Mouse (Mus musculus): ENCODE results near the gene Tmem86a. TPM values are rescaled to one million over a fixed set of nuclear protein-coding genes. Genes with fewer than 3 reads are reported as not detected.

Tmem86a gene
- polyA plus RNA-seq, 1 experiment from 2014 or later, result 24.1 TPM

DNA sequence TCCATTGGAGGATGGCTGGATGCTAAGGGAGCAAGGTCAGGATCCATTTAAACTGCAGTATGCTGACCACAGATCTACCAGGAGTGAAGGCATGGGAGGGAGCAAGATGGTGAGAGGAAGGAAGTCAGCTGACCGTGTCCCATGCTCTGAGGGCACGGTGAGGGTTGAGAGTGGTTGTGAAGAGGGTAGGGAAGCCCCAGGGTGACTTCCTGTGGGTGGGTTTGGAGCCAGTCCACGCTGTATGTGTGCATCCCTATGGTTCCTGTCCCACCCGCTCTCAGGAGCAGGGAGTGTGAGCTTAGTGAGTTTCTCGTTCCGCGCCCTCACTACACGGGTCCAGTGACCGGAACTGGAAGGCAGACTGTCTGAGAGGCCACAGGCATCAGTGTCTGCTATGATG lies 5.3 kb downstream of the Tmem86a start:
- no peak for DNase-seq (ENCODE audit: low spot score)
- Histone ChIP-seq H3K4me1 (ENCODE audit: control insufficient read depth, insufficient read depth, low read length) (peaks cover 11% of the 10 kb centered on the region), H3K27me3 (replicated peaks; ENCODE audit: control insufficient read depth, insufficient read depth, low read length) (no peaks in the 10 kb centered on the region), H3K9ac (ENCODE audit: low read length) (no peak overlapping the region), H3K4me2 (ENCODE audit: low read length) (no peak overlapping the region), H3K36me3 (ENCODE audit: control insufficient read depth, insufficient read depth, low read length) (peaks cover 8% of the 10 kb centered on the region; the same call in 1 of the 2 replicates), H3K4me3 (ENCODE audit: low read depth, low read length) (no peak overlapping the region), H3K27ac (ENCODE audit: low read depth, low read length) (no peak overlapping the region), H3K9me3 (replicated peaks; ENCODE audit: control insufficient read depth, low read length) (no peaks in the 10 kb centered on the region)
- WGBS, result 82% methylated on average over 9 of the region's 9 CpGs
- ATAC-seq, result no peak

DNA sequence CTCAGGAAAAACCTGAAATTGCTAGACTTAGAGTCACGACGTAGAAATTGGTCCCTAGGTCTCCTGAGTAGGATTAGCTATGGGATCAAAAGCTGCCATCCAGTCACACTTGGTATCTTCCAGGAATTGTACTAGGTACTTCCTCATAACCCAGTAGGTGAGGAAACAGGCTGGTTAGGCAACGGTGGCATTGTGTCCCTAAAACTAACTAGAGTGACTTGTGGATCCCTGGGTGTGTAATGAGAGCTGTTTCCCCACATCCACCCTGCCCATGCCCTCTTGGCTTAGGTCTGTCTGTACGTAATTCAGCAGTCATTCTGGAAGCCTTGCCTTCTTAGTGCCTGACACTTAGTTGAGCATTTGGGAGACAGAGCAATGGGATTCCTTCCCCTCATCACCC lies 5.9 kb downstream of the Tmem86a start:
- no peak for DNase-seq (ENCODE audit: low spot score)
- Histone ChIP-seq H3K4me3 (ENCODE audit: low read depth, low read length) (no peak overlapping the region), H3K9me3 (replicated peaks; ENCODE audit: control insufficient read depth, low read length) (no peaks in the 10 kb centered on the region), H3K4me2 (ENCODE audit: low read length) (no peak overlapping the region), H3K27ac (ENCODE audit: low read depth, low read length) (no peak overlapping the region), H3K4me1 (ENCODE audit: control insufficient read depth, insufficient read depth, low read length) (peaks cover 8% of the 10 kb centered on the region), H3K36me3 (ENCODE audit: control insufficient read depth, insufficient read depth, low read length) (peaks cover 8% of the 10 kb centered on the region; the same call in 1 of the 2 replicates), H3K27me3 (replicated peaks; ENCODE audit: control insufficient read depth, insufficient read depth, low read length) (no peaks in the 10 kb centered on the region), H3K9ac (ENCODE audit: low read length) (no peak overlapping the region)
- 89% methylated on average over 4 of the region's 4 CpGs for WGBS
- no peak for ATAC-seq

DNA sequence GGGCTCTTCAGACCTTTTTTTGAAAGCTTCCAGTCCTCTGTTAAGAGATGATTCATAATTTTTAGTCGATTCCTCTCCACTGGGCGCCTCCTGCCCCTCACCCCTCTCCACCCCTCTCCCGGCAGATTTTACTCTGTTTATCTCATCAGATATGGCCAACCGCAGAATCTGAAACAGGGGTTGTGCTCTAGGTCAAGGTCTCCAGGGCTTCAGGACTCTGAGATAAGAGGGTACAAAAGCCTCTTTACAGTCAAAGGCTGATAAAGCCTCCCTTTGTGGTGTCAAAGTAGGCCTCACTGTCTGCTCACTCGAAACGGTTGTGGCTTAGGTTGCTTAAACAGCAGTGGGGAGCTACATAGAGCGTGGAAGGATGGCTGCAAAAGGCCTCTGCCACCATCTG lies 8.9 kb downstream of the Tmem86a start:
- Histone ChIP-seq H3K4me3 (ENCODE audit: low read depth, low read length) (no peak overlapping the region), H3K4me1 (ENCODE audit: control insufficient read depth, insufficient read depth, low read length) (no peaks in the 10 kb centered on the region), H3K27ac (ENCODE audit: low read depth, low read length) (no peak overlapping the region), H3K27me3 (replicated peaks; ENCODE audit: control insufficient read depth, insufficient read depth, low read length) (no peaks in the 10 kb centered on the region), H3K36me3 (ENCODE audit: control insufficient read depth, insufficient read depth, low read length) (0 out of 2 replicates have a peak, but pooled peaks cover under 1% of the 10 kb centered on the region), H3K9me3 (replicated peaks; ENCODE audit: control insufficient read depth, low read length) (no peaks in the 10 kb centered on the region), H3K4me2 (ENCODE audit: low read length) (no peak overlapping the region), H3K9ac (ENCODE audit: low read length) (no peak overlapping the region)
- WGBS, result 85% methylated on average over 7 of the region's 7 CpGs
- ATAC-seq, result no peak
- DNase-seq (ENCODE audit: low spot score), result no peak

DNA sequence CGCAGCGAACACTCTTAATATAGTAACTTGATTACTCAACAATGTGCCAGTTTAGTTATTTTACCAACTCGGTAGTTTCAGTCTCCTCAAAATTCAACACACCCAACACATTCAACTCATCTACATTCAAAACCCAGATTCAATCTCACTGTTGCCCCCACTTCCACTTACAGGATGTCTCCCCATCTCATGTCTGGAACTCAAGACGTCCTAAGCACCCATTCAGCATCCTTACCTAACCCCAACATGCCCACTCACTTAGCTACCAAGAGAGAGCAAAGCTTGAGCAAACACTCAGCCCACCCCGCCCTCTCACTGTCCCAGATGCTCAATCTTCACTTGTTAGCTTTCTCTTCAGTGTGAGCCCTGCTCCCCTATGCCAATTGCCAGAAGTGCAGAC lies 11.2 kb downstream of the Tmem86a start:
- no peaks in the 10 kb centered on the region for H3K9me3 ChIP-seq (replicated peaks; ENCODE audit: control insufficient read depth, low read length)
- no peak overlapping the region for H3K4me3 ChIP-seq (ENCODE audit: low read depth, low read length)
- H3K4me1 ChIP-seq (ENCODE audit: control insufficient read depth, insufficient read depth, low read length), result no peaks in the 10 kb centered on the region
- H3K9ac ChIP-seq (ENCODE audit: low read length), result no peak overlapping the region
- WGBS, result 90% methylated on average over 5 of the region's 5 CpGs
- H3K4me2 ChIP-seq (ENCODE audit: low read length), result no peak overlapping the region
- H3K27ac ChIP-seq (ENCODE audit: low read depth, low read length), result no peak overlapping the region
- no peaks in the 10 kb centered on the region for H3K36me3 ChIP-seq (ENCODE audit: control insufficient read depth, insufficient read depth, low read length)
- DNase-seq (ENCODE audit: low spot score), result no peak
- no peak for ATAC-seq
- H3K27me3 ChIP-seq (replicated peaks; ENCODE audit: control insufficient read depth, insufficient read depth, low read length), result no peaks in the 10 kb centered on the region

DNA sequence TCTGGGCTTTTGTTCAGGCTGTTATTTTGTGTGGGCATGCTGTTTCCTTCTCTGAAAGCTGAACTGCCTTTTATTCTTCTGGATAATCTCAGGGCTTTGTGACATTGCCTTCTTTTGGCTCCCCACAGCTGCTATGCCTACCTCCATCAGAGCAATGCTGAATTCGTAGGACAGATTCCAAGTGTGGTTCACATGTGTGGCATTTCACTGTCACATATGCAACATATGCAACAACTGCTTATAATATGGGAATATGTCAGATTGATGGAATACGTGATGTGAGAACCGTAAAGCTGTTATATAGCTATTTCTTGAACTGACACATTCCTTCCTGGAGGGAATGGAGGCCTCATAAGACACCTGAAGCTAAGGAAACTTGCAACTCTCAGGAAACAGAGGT lies 16.5 kb downstream of the Tmem86a start:
- H3K36me3 ChIP-seq (ENCODE audit: control insufficient read depth, insufficient read depth, low read length), result no peaks in the 10 kb centered on the region
- H3K4me1 ChIP-seq (ENCODE audit: control insufficient read depth, insufficient read depth, low read length), result no peaks in the 10 kb centered on the region
- no peaks in the 10 kb centered on the region for H3K9me3 ChIP-seq (replicated peaks; ENCODE audit: control insufficient read depth, low read length)
- no peak overlapping the region for H3K9ac ChIP-seq (ENCODE audit: low read length)
- ATAC-seq, result no peak
- H3K27me3 ChIP-seq (replicated peaks; ENCODE audit: control insufficient read depth, insufficient read depth, low read length), result no peaks in the 10 kb centered on the region
- no peak overlapping the region for H3K27ac ChIP-seq (ENCODE audit: low read depth, low read length)
- DNase-seq (ENCODE audit: low spot score), result no peak
- 77% methylated on average over 3 of the region's 3 CpGs for WGBS
- H3K4me2 ChIP-seq (ENCODE audit: low read length), result no peak overlapping the region
- no peak overlapping the region for H3K4me3 ChIP-seq (ENCODE audit: low read depth, low read length)

DNA sequence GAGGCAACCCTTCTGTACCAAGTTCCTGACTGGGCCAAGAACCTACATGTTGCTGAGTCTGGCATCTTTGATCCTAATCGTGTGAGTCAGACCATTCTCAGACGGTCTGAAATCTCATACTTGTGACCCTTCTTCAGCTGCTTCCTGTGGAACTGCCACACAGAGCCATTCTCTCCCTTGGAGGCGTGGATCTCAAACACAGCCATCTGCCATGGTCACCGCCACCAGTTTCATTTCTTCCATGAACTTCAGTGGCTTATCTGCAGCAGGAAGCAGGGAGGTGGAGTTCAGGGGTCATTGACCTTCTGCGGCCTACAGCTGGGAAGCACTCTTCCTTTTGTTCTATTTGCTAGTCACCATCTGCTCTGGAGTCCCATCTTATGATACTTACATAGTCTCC lies 17.5 kb downstream of the Tmem86a start:
- H3K4me2 ChIP-seq (ENCODE audit: low read length), result no peak overlapping the region
- H3K9ac ChIP-seq (ENCODE audit: low read length), result no peak overlapping the region
- no peaks in the 10 kb centered on the region for H3K4me1 ChIP-seq (ENCODE audit: control insufficient read depth, insufficient read depth, low read length)
- DNase-seq (ENCODE audit: low spot score) (no peak), ATAC-seq (no peak)
- H3K36me3 ChIP-seq (ENCODE audit: control insufficient read depth, insufficient read depth, low read length), result no peaks in the 10 kb centered on the region
- no peak overlapping the region for H3K27ac ChIP-seq (ENCODE audit: low read depth, low read length)
- no peaks in the 10 kb centered on the region for H3K27me3 ChIP-seq (replicated peaks; ENCODE audit: control insufficient read depth, insufficient read depth, low read length)
- WGBS, result 87% methylated on average over 5 of the region's 5 CpGs
- H3K9me3 ChIP-seq (replicated peaks; ENCODE audit: control insufficient read depth, low read length), result no peaks in the 10 kb centered on the region
- H3K4me3 ChIP-seq (ENCODE audit: low read depth, low read length), result no peak overlapping the region

DNA sequence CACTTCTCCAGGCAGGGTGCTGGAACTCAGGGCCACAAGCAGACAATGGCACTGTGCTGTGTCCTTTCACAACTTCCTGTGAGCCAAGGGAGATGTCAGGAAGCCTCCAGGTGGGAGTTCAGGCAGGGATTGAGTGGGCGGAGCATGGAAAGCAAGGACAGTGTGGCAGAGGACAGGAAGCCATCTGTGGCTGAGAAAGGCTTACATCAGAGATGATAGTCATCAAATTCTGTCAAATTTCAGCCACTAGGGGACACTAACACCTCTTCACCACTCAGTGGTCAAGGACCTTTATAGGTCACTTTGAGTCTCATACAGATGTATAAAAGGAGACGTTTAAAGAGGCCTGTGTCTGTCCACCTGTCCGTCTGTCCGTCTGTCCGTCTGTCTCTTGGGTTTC lies 22.1 kb downstream of the Tmem86a start:
- no peak for DNase-seq (ENCODE audit: low spot score)
- H3K4me3 ChIP-seq (ENCODE audit: low read depth, low read length), result no peak overlapping the region
- WGBS, result 74% methylated on average over 5 of the region's 5 CpGs
- no peaks in the 10 kb centered on the region for H3K4me1 ChIP-seq (ENCODE audit: control insufficient read depth, insufficient read depth, low read length)
- H3K27ac ChIP-seq (ENCODE audit: low read depth, low read length), result no peak overlapping the region
- no peaks in the 10 kb centered on the region for H3K9me3 ChIP-seq (replicated peaks; ENCODE audit: control insufficient read depth, low read length)
- H3K27me3 ChIP-seq (replicated peaks; ENCODE audit: control insufficient read depth, insufficient read depth, low read length), result no peaks in the 10 kb centered on the region
- H3K36me3 ChIP-seq (ENCODE audit: control insufficient read depth, insufficient read depth, low read length), result no peaks in the 10 kb centered on the region
- no peak overlapping the region for H3K9ac ChIP-seq (ENCODE audit: low read length)
- no peak for ATAC-seq
- no peak overlapping the region for H3K4me2 ChIP-seq (ENCODE audit: low read length)

DNA sequence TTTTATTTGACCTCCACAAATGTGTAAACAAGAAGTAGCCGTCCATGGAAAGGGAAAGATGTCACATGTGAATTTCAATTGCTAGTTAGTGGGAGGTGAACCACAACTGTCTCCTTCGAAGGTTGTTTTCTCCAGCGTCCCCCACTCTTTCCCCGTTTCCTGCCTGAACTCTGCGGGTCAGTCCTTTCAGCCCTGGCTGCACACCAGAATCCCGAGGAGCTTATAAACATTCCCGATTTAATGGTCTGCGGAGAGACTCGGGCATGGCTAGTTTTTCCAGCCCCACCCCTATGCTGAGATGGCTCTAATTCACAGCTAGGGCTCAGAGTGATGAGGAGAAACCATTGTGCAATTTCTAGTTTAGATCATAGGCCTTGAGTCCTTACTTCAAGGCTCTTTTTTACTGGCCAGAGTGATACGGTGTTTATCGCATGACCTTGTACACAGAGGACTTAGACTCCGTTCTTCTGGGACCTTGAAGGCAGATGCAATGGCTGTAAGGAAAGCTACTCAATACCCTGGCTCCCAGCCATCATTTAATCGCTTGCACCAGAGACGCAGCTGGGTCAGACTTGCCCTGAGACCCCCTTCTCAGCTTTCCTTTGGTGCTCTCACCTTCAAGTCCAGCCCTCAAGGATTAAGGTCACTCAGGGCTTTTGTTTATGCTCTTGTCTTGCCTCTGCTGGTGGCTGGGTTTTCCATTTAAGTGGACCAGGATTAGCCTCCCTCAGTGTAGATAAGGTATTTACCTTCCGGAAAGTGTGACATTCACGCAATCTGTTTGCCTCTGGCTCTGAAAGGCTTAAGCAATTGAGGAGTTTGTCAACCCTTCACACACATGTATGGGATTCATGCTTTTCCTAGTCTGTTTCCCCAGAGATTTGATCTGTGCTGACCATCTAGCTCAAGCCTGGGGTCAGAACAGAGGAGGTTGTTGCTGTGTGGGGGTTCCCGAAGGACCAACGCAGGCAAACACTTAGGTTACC lies 23.4 kb downstream of the Tmem86a start:
- no peaks in the 10 kb centered on the region for H3K36me3 ChIP-seq (ENCODE audit: control insufficient read depth, insufficient read depth, low read length)
- DNase-seq (ENCODE audit: low spot score) (no peak), ATAC-seq (no peak)
- no peak overlapping the region for H3K4me3 ChIP-seq (ENCODE audit: low read depth, low read length)
- WGBS, result 61% methylated on average over 18 of the region's 18 CpGs
- no peaks in the 10 kb centered on the region for H3K27me3 ChIP-seq (replicated peaks; ENCODE audit: control insufficient read depth, insufficient read depth, low read length)
- H3K4me1 ChIP-seq (ENCODE audit: control insufficient read depth, insufficient read depth, low read length), result no peaks in the 10 kb centered on the region
- H3K9ac ChIP-seq (ENCODE audit: low read length), result no peak overlapping the region
- no peaks in the 10 kb centered on the region for H3K9me3 ChIP-seq (replicated peaks; ENCODE audit: control insufficient read depth, low read length)
- H3K27ac ChIP-seq (ENCODE audit: low read depth, low read length), result no peak overlapping the region
- no peak overlapping the region for H3K4me2 ChIP-seq (ENCODE audit: low read length)

DNA sequence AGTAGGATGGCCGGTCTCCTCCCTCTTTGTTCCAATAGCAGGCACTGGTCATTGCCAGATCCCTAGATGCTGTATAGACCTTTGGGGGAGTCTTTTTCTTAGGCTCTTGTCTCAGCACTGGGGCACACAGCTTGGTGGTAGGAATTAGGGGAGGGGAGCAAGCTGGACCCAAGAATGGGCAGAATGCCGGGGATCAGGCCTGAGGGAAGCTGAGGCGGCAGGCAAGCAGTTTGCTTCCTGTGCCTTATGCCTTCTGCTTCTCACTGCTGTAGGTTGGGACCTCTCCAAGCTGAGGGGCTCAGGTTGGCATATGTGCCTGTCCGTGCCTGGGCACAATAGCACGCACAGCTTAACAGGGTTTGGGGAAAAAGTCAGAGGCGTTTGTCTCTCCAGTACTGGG lies 25.8 kb downstream of the Tmem86a start:
- 84% methylated on average over 6 of the region's 6 CpGs for WGBS

More for the DNA sequence above, 25.8 kb downstream of the Tmem86a start:
- Histone ChIP-seq H3K27ac (ENCODE audit: low read depth, low read length) (no peak overlapping the region), H3K4me1 (ENCODE audit: control insufficient read depth, insufficient read depth, low read length) (no peaks in the 10 kb centered on the region), H3K9me3 (replicated peaks; ENCODE audit: control insufficient read depth, low read length) (no peaks in the 10 kb centered on the region), H3K4me3 (ENCODE audit: low read depth, low read length) (no peak overlapping the region), H3K9ac (ENCODE audit: low read length) (no peak overlapping the region), H3K27me3 (replicated peaks; ENCODE audit: control insufficient read depth, insufficient read depth, low read length) (no peaks in the 10 kb centered on the region), H3K4me2 (ENCODE audit: low read length) (no peak overlapping the region), H3K36me3 (ENCODE audit: control insufficient read depth, insufficient read depth, low read length) (no peaks in the 10 kb centered on the region)
- DNase-seq (ENCODE audit: low spot score) (no peak), ATAC-seq (no peak)
